Mouse (Mus musculus): ENCODE data around the gene Olfr1219. TPM values are rescaled to one million over a fixed set of nuclear protein-coding genes. Genes with fewer than 3 reads are reported as not detected.
A peak's percentile ranks its signal among the peaks of the same experiment; 100 is the strongest.

Olfr1219 gene
- not detected for total RNA-seq (2018; cell fraction: chromatin; rRNA removed)
- total RNA-seq (2018; cell fraction: cytosol; rRNA removed), result not detected
- total RNA-seq (2018; cell fraction: nucleus; rRNA removed), result not detected
- not detected in 3 replicates for polyA plus RNA-seq (2018)

DNA sequence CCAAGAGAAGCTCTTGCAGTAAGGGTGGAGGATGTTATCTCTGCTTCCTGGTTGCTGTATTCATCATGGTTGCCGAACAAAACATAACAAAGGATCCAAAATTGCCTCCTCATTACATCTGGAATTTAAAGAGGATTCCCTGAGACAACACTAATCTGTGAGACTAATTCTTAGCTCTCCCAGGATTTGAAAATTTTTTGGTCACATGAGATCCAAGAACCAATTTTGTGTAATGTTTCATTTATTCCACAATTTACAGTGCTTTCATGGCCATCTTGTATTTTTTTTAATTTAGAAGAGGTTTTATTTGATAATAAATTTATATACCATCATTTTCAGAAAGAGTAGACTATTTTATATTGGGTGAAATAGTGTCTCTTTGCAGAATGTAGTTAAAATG is at the start of gene Olfr1219:
TSS of gene Olfr1219 (minus strand) at position 101 of the 400 bp plus-strand sequence.
- no peak within 1 kb of the TSS for H3K4me3 ChIP-seq (ENCODE audit: inconsistent target)
- no peaks in the 10 kb centered on the region for H3K79me2 ChIP-seq (ENCODE audit: inconsistent target)
- H3K36me3 ChIP-seq (ENCODE audit: inconsistent target), result no peaks in the 10 kb centered on the region
- H3K27ac ChIP-seq, result no peak within 1 kb of the TSS
- 62% methylated on average over 1 of the region's 1 CpGs for WGBS (ENCODE audit: missing documents)

DNA sequence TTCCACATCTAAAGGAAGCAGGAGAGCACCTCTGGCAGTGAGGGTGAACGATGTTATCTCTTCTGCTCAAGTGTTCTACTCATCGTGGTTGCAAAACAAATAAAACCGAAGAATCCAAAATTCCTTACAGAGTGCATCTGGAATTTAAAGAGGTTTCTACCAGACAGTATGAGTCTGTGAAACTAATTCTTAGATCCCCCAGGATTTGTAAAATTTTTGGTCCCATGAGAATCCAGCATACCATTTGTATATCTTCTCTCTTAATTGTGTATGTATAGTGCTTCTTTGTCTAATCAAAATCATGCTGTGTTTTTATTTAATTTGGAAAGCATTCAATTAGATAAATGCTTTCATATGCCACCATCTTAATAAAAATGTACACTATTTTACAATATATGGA is 49.6 kb upstream of the Olfr1219 start, which contains the start of gene Olfr1222:
TSS of gene Olfr1222 (minus strand) at position 101 of the 400 bp plus-strand sequence.
- WGBS (ENCODE audit: missing documents), result 77% methylated on average over 3 of the region's 3 CpGs
- Histone ChIP-seq H3K4me3 (ENCODE audit: inconsistent target) (no peak within 1 kb of the TSS), H3K79me2 (ENCODE audit: inconsistent target) (no peaks in the 10 kb centered on the region), H3K36me3 (ENCODE audit: inconsistent target) (no peaks in the 10 kb centered on the region), H3K27ac (no peak within 1 kb of the TSS)

GRCm38 (mm10) chr2:89117183-89117582 is 33.9 kb upstream of the Olfr1219 start, which contains the start of gene Olfr1221:
Olfr1221 (minus strand) TSS chr2:89117283.
- Histone ChIP-seq H3K27ac (0 out of 2 replicates have a peak within 1 kb of the TSS, but pooled peaks have one; percentile 14), H3K4me3 (ENCODE audit: inconsistent target) (no peak within 1 kb of the TSS), H3K79me2 (ENCODE audit: inconsistent target) (no peaks in the 10 kb centered on the region), H3K36me3 (ENCODE audit: inconsistent target) (no peaks in the 10 kb centered on the region)
- 9% methylated on average over 2 of the region's 2 CpGs for WGBS (ENCODE audit: missing documents)

DNA sequence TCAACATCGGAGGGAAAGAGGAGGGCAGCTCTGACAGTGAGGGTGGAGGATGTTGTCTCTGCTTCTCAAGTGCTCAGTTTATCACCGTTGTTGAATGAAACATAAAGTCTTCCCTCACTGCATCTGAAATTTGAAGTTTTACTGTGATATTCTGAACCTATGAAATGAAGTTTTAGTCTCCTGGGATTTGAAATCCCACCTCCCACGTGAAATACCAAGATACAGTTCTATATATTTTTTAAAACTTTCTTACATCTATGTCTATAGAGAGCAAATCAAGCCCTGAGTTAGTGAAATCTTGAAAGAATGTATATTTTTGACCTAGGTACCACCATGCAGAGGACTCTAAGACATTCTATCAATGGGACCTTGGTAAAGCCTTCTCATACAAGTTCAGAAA is 23.4 kb upstream of the Olfr1219 start, which contains the start of gene Olfr1220:
TSS of gene Olfr1220 (minus strand) at position 101 of the 400 bp plus-strand sequence.
- Histone ChIP-seq H3K27ac (no peak within 1 kb of the TSS), H3K36me3 (ENCODE audit: inconsistent target) (no peaks in the 10 kb centered on the region), H3K4me3 (ENCODE audit: inconsistent target) (no peak within 1 kb of the TSS), H3K79me2 (ENCODE audit: inconsistent target) (no peaks in the 10 kb centered on the region)
- WGBS (ENCODE audit: missing documents), result 68% methylated on average over 3 of the region's 3 CpGs

DNA sequence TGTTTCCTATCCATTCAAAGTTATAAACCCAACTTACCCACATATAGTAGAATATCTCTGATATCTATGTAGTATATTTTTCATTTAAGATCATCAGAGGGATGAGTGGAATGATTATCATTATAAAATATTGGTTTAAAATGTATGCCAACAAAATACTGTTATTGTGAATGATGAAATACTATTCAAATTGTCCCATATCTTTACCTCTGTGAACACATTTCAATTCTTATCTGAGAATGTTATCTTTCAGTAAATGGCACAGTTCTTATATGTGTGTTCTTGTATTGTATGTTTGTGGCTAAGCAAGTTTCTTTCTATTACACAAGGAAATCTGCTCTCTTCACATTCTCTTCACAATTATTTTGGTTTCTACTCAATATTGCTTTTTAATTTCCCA is 22.3 kb upstream of the Olfr1219 start:
- Histone ChIP-seq H3K36me3 (ENCODE audit: inconsistent target) (no peaks in the 10 kb centered on the region), H3K79me2 (ENCODE audit: inconsistent target) (no peaks in the 10 kb centered on the region), H3K4me3 (ENCODE audit: inconsistent target) (no peak overlapping the region), H3K27ac (no peak overlapping the region)

DNA sequence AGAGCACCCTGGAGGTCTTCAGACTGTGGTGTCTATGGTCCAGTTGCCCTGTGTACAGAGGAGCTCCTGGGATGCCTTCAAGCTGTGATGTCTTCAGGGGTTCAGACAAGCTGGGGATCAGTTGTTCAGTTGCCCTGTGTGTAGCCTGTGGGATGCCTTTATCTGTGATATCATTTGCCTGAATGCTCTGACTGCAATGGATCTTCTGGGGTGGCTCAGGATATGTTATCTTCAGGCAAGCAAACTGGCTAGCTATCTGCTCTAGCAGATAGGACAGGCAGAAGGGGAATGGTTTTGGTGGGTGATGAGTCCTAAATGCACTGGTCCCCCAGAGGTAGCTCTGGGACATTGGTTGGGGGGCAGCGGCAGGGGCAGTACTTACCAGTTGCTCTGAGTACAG is 10.5 kb upstream of the Olfr1219 start:
- H3K36me3 ChIP-seq (ENCODE audit: inconsistent target), result no peaks in the 10 kb centered on the region
- no peak overlapping the region for H3K4me3 ChIP-seq (ENCODE audit: inconsistent target)
- no peak overlapping the region for H3K27ac ChIP-seq
- H3K79me2 ChIP-seq (ENCODE audit: inconsistent target), result no peaks in the 10 kb centered on the region
- 78% methylated on average over 1 of the region's 1 CpGs for WGBS (ENCODE audit: missing documents)

DNA sequence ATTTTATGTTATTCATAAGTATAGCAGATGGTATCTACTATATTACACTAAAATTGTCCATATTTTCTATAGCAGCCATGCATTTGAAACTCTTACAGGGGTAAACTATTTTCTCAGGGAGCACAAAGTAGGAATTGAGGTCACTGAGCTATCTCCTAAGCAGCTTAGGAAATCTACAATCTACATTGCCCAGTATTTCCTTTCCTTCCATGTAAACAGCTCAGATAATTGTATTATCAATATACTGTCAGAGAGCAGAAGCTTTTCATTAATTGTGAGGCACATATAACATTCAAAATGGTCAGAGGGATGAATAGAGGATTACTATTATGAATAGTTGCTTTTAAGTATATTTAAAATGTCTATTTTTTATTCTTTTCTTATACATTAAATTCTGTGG is 1.8 kb downstream of the Olfr1219 start:
- Histone ChIP-seq H3K4me3 (ENCODE audit: inconsistent target) (no peak overlapping the region), H3K36me3 (ENCODE audit: inconsistent target) (no peaks in the 10 kb centered on the region), H3K27ac (no peak overlapping the region), H3K79me2 (ENCODE audit: inconsistent target) (no peaks in the 10 kb centered on the region)

DNA sequence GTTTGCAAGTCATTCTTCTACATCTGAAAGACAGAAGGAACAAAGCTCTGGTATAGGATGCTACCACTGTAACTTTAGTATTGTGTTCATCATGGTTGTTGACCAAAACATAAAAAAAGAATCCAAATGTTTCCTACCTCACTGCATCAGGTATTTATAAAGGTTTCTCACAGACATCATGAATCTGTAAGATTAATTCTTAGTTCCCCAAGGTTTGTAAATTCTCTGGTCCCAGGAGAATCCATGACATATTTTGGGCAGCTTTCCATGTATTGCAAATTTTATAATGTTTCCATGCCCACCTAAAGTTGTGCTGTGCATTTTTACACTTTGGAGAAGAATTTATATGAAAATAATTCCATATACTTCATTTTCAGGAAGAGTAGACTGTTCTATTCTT is 22.2 kb downstream of the Olfr1219 start, which contains the start of gene Olfr1218:
TSS of gene Olfr1218 (minus strand) at position 101 of the 400 bp plus-strand sequence.
- Histone ChIP-seq H3K4me3 (ENCODE audit: inconsistent target) (no peak within 1 kb of the TSS), H3K79me2 (ENCODE audit: inconsistent target) (no peaks in the 10 kb centered on the region), H3K36me3 (ENCODE audit: inconsistent target) (no peaks in the 10 kb centered on the region), H3K27ac (no peak within 1 kb of the TSS)

- no peak within 1 kb of the TSS for H3K27ac ChIP-seq
- H3K36me3 ChIP-seq (ENCODE audit: inconsistent target), result no peaks in the 10 kb centered on the region
- no peaks in the 10 kb centered on the region for H3K79me2 ChIP-seq (ENCODE audit: inconsistent target)
- no peak within 1 kb of the TSS for H3K4me3 ChIP-seq (ENCODE audit: inconsistent target)
- 56% methylated on average over 2 of the region's 2 CpGs for WGBS (ENCODE audit: missing documents)
Observed at GRCm38 (mm10) chr2:89031965-89032364, 51.3 kb downstream of the Olfr1219 start, which contains the start of gene Olfr1217. Olfr1217 (minus strand) TSS chr2:89032065.

Other genes starting within 250 kb of the Olfr1219 start
- gene Olfr1204, start 234.2 kb downstream of the Olfr1219 start, polyA plus RNA-seq (2018), result not detected in 3 replicates
- not detected in 3 replicates for gene Olfr1206, start 220.3 kb downstream of the Olfr1219 start, polyA plus RNA-seq (2018)
- gene Olfr1208, start 181.2 kb downstream of the Olfr1219 start, polyA plus RNA-seq (2018), result not detected in 3 replicates
- gene Olfr1209, start 168.4 kb downstream of the Olfr1219 start, polyA plus RNA-seq (2018), result not detected in 3 replicates
- not detected in 3 replicates for gene Olfr1211, start 145.4 kb downstream of the Olfr1219 start, polyA plus RNA-seq (2018)
- gene Olfr1212, start 129.5 kb downstream of the Olfr1219 start, polyA plus RNA-seq (2018), result not detected in 3 replicates
- not detected in 3 replicates for gene Gm13762, start 103.2 kb downstream of the Olfr1219 start, polyA plus RNA-seq (2018)
- gene Olfr1214, start 90.9 kb downstream of the Olfr1219 start, polyA plus RNA-seq (2018), result not detected in 3 replicates
- not detected in 3 replicates for gene Olfr1215, start 76.5 kb downstream of the Olfr1219 start, polyA plus RNA-seq (2018)
- not detected in 3 replicates for gene Olfr1216, start 65.2 kb downstream of the Olfr1219 start, polyA plus RNA-seq (2018)
- gene Olfr1217, start 51.4 kb downstream of the Olfr1219 start, polyA plus RNA-seq (2018), result not detected in 3 replicates
- gene Olfr1218, start 22.3 kb downstream of the Olfr1219 start, polyA plus RNA-seq (2018), result not detected in 3 replicates
- gene Olfr1220, start 23.3 kb upstream of the Olfr1219 start, polyA plus RNA-seq (2018), result not detected in 3 replicates
- not detected in 3 replicates for gene Olfr1221, start 33.8 kb upstream of the Olfr1219 start, polyA plus RNA-seq (2018)
- not detected in 3 replicates for gene Olfr1222, start 49.5 kb upstream of the Olfr1219 start, polyA plus RNA-seq (2018)
- gene Olfr1223, start 68.0 kb upstream of the Olfr1219 start, polyA plus RNA-seq (2018), result not detected in 3 replicates
- not detected in 3 replicates for gene Olfr1224-ps1, start 80.6 kb upstream of the Olfr1219 start, polyA plus RNA-seq (2018)
- gene Olfr1225, start 91.2 kb upstream of the Olfr1219 start, polyA plus RNA-seq (2018), result not detected in 3 replicates
- gene Olfr1226, start 116.5 kb upstream of the Olfr1219 start, polyA plus RNA-seq (2018), result not detected in 3 replicates
- not detected in 3 replicates for gene Olfr1228, start 170.5 kb upstream of the Olfr1219 start, polyA plus RNA-seq (2018)
- not detected in 3 replicates for gene Olfr1229, start 204.5 kb upstream of the Olfr1219 start, polyA plus RNA-seq (2018)
- gene Olfr1230, start 213.8 kb upstream of the Olfr1219 start, polyA plus RNA-seq (2018), result not detected in 3 replicates
- gene Olfr1231, start 223.6 kb upstream of the Olfr1219 start, polyA plus RNA-seq (2018), result not detected in 3 replicates
- not detected in 3 replicates for gene Olfr1232, start 246.2 kb upstream of the Olfr1219 start, polyA plus RNA-seq (2018)